Mouse (Mus musculus) midbrain, embryonic 14.5 days (tissue): ENCODE results near the gene Phgr1. TPM values are rescaled to one million over a fixed set of nuclear protein-coding genes. Genes with fewer than 3 reads are reported as not detected.

ENCODE experiments used
- ATAC-seq: fragments of 200-750 bp; cut with Nextera tagmentation; 2 replicates; pipeline ENCODE4 v1.8.0; 2017; ENCODE audit warnings: moderate number of reproducible peaks, moderate library complexity; ENCODE audit not compliant: low FRiP score, low TSS enrichment
- DNase-seq: peaks from one replicate; pipeline ENCODE4 v3.0.0-alpha.2; 2015
- H3K27ac ChIP-seq: fragments of 300-500 bp; sonication (generic); replicated peaks from 2 replicates; pipeline ENCODE4 v1.5.1; 2014; ENCODE audit warnings: mild to moderate bottlenecking, low read depth, low read length, moderate library complexity
- H3K27me3 ChIP-seq: fragments of 300-500 bp; sonication (generic); 2 replicates; pipeline ENCODE4 v1.6.1; 2014; ENCODE audit warnings: low read length, control low read depth, mixed read lengths; ENCODE audit not compliant: control insufficient read depth, insufficient read depth
- H3K36me3 ChIP-seq: fragments of 300-500 bp; sonication (generic); 2 replicates; pipeline ENCODE4 v1.6.1; 2014; ENCODE audit warnings: low read length, control low read depth; ENCODE audit not compliant: control insufficient read depth, insufficient read depth
- H3K4me1 ChIP-seq: fragments of 300-500 bp; sonication (generic); 2 replicates; pipeline ENCODE4 v1.6.1; 2014; ENCODE audit warnings: mild to moderate bottlenecking, antibody characterized with exemption, low read length, control low read depth; ENCODE audit not compliant: control insufficient read depth, insufficient read depth
- H3K4me2 ChIP-seq: fragments of 300-500 bp; sonication (generic); 2 replicates; pipeline ENCODE4 v1.6.1; 2014; ENCODE audit warnings: mild to moderate bottlenecking, low read length, moderate library complexity
- H3K4me3 ChIP-seq: fragments of 300-500 bp; sonication (generic); replicated peaks from 2 replicates; pipeline ENCODE4 v1.5.1; 2014; ENCODE audit warnings: low read depth, low read length
- H3K9ac ChIP-seq: fragments of 300-500 bp; sonication (generic); replicated peaks from 2 replicates; pipeline ENCODE4 v1.6.1; 2014; ENCODE audit warnings: mild to moderate bottlenecking, low read length, moderate library complexity
- H3K9me3 ChIP-seq: fragments of 300-500 bp; sonication (generic); 2 replicates; pipeline ENCODE4 v1.6.1; 2016; ENCODE audit warnings: low read length, control low read depth, mixed read lengths; ENCODE audit not compliant: control insufficient read depth
- WGBS: fragments of 180-500 bp; shearing (Covaris S2); extraction: QIAGEN DNeasy Blood & Tissue Kit; methylation state at CpG from one replicate; pipeline ENCODE4 v1.1.7; 2014; 5-methylcytosine and 5-hydroxymethylcytosine counted together
- polyA plus RNA-seq: library from polyadenylated mRNA; unstranded; fragments of >200 nt; fragmentation: Nextera tagmentation; extraction: Ambion mirVana; gene quantifications from 2 replicates; pipeline ENCODE4 v1.2.1, GENCODE M21; 2014

Phgr1 gene
- polyA plus RNA-seq, 1 experiment from 2014 or later = not detected

DNA sequence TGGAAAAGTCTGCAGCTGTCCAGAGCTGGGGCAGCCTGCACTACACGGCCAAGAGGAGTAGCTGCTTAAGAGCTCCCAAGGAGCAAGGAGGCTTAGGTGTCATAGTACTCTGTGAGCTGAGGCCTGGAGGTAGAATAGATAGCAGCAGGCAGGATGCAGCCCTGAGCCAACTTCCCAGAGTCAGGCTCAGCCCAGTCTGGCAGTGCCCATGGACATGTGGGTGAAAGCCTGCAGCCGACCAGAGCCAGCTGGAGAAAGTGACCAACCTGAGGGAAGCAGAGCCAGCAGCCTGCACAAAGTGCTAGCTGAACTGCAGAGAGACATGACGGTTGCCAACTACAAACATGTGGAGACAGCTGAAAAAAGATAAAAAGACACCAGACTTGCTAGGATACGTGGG, 34.3 kb downstream of the Phgr1 start:
- WGBS = 72% methylated on average over 4 of the region's 4 CpGs
- no peak overlapping the region for H3K4me3 ChIP-seq
- H3K27me3 ChIP-seq = no peaks in the 10 kb centered on the region
- H3K4me1 ChIP-seq = no peaks in the 10 kb centered on the region
- H3K9ac ChIP-seq = no peak overlapping the region
- no peak overlapping the region for H3K27ac ChIP-seq
- H3K36me3 ChIP-seq = no peaks in the 10 kb centered on the region
- no peaks in the 10 kb centered on the region for H3K9me3 ChIP-seq
- DNase-seq (no peak), ATAC-seq (no peak)
- H3K4me2 ChIP-seq = no peak overlapping the region

GRCm38 (mm10) chr2:118810861-118811260, 38.3 kb downstream of the Phgr1 start:
- 51% methylated on average over 2 of the region's 2 CpGs for WGBS
- no peak overlapping the region for H3K27ac ChIP-seq
- no peak for DNase-seq

GRCm38 (mm10) chr2:118812724-118813123, 40.2 kb downstream of the Phgr1 start:
- Histone ChIP-seq H3K27me3 (no peaks in the 10 kb centered on the region), H3K27ac (no peak overlapping the region), H3K4me3 (no peak overlapping the region), H3K4me2 (no peak overlapping the region), H3K36me3 (no peaks in the 10 kb centered on the region), H3K9ac (no peak overlapping the region), H3K4me1 (peaks cover 10% of the 10 kb centered on the region), H3K9me3 (no peaks in the 10 kb centered on the region)
- no peak for ATAC-seq
- 59% methylated on average over 1 of the region's 1 CpGs for WGBS
- no peak for DNase-seq

More at GRCm38 (mm10) chr2:118810861-118811260, 38.3 kb downstream of the Phgr1 start:
- H3K9me3 ChIP-seq = no peaks in the 10 kb centered on the region
- H3K36me3 ChIP-seq = no peaks in the 10 kb centered on the region
- no peaks in the 10 kb centered on the region for H3K27me3 ChIP-seq
- H3K4me3 ChIP-seq = no peak overlapping the region
- peaks cover 10% of the 10 kb centered on the region for H3K4me1 ChIP-seq
- H3K9ac ChIP-seq = no peak overlapping the region
- ATAC-seq = no peak
- no peak overlapping the region for H3K4me2 ChIP-seq

DNA sequence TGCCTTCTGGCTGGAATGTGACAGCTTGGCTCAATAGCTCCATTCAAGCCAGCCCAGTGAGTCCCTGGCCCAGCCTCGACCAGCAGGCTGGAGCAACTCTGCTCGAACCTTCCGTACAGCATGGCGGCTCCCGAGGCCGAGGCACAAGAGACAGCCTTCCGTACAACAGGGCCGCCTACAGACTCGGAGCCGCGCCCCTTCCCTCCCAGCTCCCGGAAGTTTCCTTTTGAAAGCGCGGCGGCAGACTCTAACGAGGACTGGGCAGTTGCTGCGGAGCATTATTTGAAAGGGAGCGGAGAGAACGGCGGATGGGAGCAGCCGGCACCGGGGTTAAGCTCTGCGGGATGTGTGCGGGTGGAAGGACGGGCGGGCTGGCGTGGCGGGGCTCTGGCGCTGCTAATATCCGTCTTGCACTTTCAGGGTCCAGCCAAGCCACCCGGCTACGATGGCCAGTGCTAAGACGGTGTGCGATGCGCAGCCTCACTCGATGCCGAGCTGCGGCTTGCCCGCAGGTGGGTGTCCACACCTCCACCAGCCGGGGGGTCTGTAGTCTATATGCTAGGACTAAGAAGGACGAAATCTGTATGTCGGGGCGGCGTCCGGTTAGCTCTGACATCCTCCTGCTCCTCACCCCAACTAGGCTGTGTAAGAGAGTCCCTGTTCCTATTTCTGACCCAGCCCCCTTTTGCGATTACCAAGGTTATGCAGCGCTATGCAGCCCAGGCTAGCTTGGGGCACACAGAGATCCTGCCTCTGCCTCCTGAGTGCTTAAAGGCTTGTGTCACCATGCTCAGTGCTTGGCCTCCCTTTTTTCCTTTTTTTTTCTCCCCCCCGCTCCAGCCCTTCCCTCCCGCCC, 41.6 kb downstream of the Phgr1 start, which contains the start of gene Knstrn:
Knstrn (plus strand) TSS at position 23 of the 856 bp plus-strand sequence.
- peak; percentile 93 for ATAC-seq
- H3K4me2 ChIP-seq = peak within 1 kb of the TSS; percentile 84
- H3K27ac ChIP-seq = no peak within 1 kb of the TSS

GRCm38 (mm10) chr2:118822800-118823199, 50.2 kb downstream of the Phgr1 start:
- 95% methylated on average over 5 of the region's 5 CpGs for WGBS
- DNase-seq = no peak

More for the DNA sequence above, 41.6 kb downstream of the Phgr1 start, which contains the start of gene Knstrn:
- no peaks in the 10 kb centered on the region for H3K36me3 ChIP-seq
- DNase-seq = peak; percentile 97
- peaks cover 10% of the 10 kb centered on the region for H3K4me1 ChIP-seq
- H3K4me3 ChIP-seq = peak within 1 kb of the TSS; percentile 65
- H3K9ac ChIP-seq = peak within 1 kb of the TSS; percentile 65
- no peaks in the 10 kb centered on the region for H3K27me3 ChIP-seq
- no peaks in the 10 kb centered on the region for H3K9me3 ChIP-seq
- 1% methylated on average over 49 of the region's 49 CpGs for WGBS

DNA sequence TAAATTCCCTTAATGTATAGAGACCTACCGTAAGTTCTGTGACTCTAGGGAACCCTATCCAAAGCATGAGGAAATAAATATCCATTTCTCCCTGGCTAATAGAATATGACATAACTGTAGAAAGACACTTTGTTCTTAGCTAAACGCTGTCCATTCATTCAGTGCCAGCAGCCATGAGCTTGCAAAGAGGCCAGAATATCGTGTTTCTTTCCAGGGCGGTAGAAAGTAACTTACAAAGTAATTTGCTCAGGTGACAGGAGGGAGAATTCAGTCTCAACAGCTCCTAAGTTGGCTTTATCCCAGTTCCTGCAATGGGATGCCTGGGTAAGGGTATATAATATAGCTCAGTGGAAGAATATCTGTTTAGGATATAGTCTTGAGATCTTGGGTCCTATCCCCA, 51.8 kb downstream of the Phgr1 start:
- Histone ChIP-seq H3K9ac (no peak overlapping the region), H3K4me1 (no peaks in the 10 kb centered on the region), H3K36me3 (peaks cover 4% of the 10 kb centered on the region; the same call in 1 of the 2 replicates), H3K9me3 (no peaks in the 10 kb centered on the region), H3K27me3 (no peaks in the 10 kb centered on the region), H3K4me3 (no peak overlapping the region), H3K27ac (no peak overlapping the region), H3K4me2 (no peak overlapping the region)
- ATAC-seq (no peak), DNase-seq (no peak)
- 98% methylated on average over 4 of the region's 4 CpGs for WGBS

More at GRCm38 (mm10) chr2:118822800-118823199, 50.2 kb downstream of the Phgr1 start:
- Histone ChIP-seq H3K9ac (no peak overlapping the region), H3K27ac (no peak overlapping the region), H3K4me1 (no peaks in the 10 kb centered on the region), H3K4me2 (no peak overlapping the region), H3K36me3 (peaks cover under 1% of the 10 kb centered on the region; the same call in 1 of the 2 replicates), H3K9me3 (no peaks in the 10 kb centered on the region), H3K4me3 (no peak overlapping the region), H3K27me3 (no peaks in the 10 kb centered on the region)
- ATAC-seq = no peak

Other genes starting within 250 kb of the Phgr1 start
- 1.9 and 2.8 TPM in 2 replicates for gene Bmf, start 223.1 kb upstream of the Phgr1 start, polyA plus RNA-seq
- gene Bub1b, start 174.6 kb upstream of the Phgr1 start, polyA plus RNA-seq = 8.4 and 19.7 TPM in 2 replicates
- gene Pak6, start 109.5 kb upstream of the Phgr1 start, polyA plus RNA-seq = 32.4 and 38.4 TPM in 2 replicates
- gene Ankrd63, start 68.8 kb upstream of the Phgr1 start, polyA plus RNA-seq = not detected in 2 replicates
- gene Plcb2, start 44.3 kb upstream of the Phgr1 start, polyA plus RNA-seq = 0.40 and 0.74 TPM in 2 replicates
- gene Inafm2, start 27.0 kb upstream of the Phgr1 start, polyA plus RNA-seq = 25.2 and 30.8 TPM in 2 replicates
- gene Ccdc9b, start 10.1 kb upstream of the Phgr1 start, polyA plus RNA-seq = 0.59 and 0.73 TPM in 2 replicates
- gene Disp2, start 7.0 kb downstream of the Phgr1 start, polyA plus RNA-seq = 49.8 and 50.4 TPM in 2 replicates
- 17.8 and 32.5 TPM in 2 replicates for gene Knstrn, start 41.2 kb downstream of the Phgr1 start, polyA plus RNA-seq
- gene Ivd, start 89.2 kb downstream of the Phgr1 start, polyA plus RNA-seq = 32.0 and 33.8 TPM in 2 replicates
- 2.0 and 5.2 TPM in 2 replicates for gene Bahd1, start 127.6 kb downstream of the Phgr1 start, polyA plus RNA-seq
- 3.0 and 7.1 TPM in 2 replicates for gene Chst14, start 153.7 kb downstream of the Phgr1 start, polyA plus RNA-seq